Mouse (Mus musculus) limb, embryonic 11.5 days (tissue): ENCODE measurements around the gene Gpc3. TPM values are rescaled to one million over a fixed set of nuclear protein-coding genes. Genes with fewer than 3 reads are reported as not detected.

Experiments
- ATAC-seq: fragments of 200-750 bp; cut with Nextera tagmentation; 2 replicates; pipeline ENCODE4 v1.8.0; 2017; ENCODE audit warnings: low read depth; ENCODE audit not compliant: insufficient number of reproducible peaks, low FRiP score, low TSS enrichment
- DNase-seq: peaks from one replicate; pipeline ENCODE4 v3.0.0-alpha.2; 2015; ENCODE audit warnings: low spot score
- H3K27ac ChIP-seq: fragments of 300-500 bp; sonication (generic); replicated peaks from 2 replicates; pipeline ENCODE4 v1.5.1; 2014; ENCODE audit warnings: low read depth, mild to moderate bottlenecking, low read length
- H3K27me3 ChIP-seq: fragments of 300-500 bp; sonication (generic); 2 replicates; pipeline ENCODE4 v1.6.1; 2014; ENCODE audit warnings: mild to moderate bottlenecking, low read length, mixed read lengths; ENCODE audit not compliant: control insufficient read depth, insufficient read depth
- H3K36me3 ChIP-seq: fragments of 300-500 bp; sonication (generic); 2 replicates; pipeline ENCODE4 v1.6.1; 2014; ENCODE audit warnings: mild to moderate bottlenecking, low read length, moderate library complexity, mixed read lengths; ENCODE audit not compliant: control insufficient read depth, insufficient read depth
- H3K4me1 ChIP-seq: fragments of 300-500 bp; sonication (generic); 2 replicates; pipeline ENCODE4 v1.6.1; 2014; ENCODE audit warnings: low read length, mixed read lengths; ENCODE audit not compliant: control insufficient read depth, insufficient read depth
- H3K4me2 ChIP-seq: fragments of 300-500 bp; sonication (generic); 2 replicates; pipeline ENCODE4 v1.6.1; 2014; ENCODE audit warnings: low read depth, mild to moderate bottlenecking, moderate library complexity; ENCODE audit not compliant: severe bottlenecking
- H3K4me3 ChIP-seq: fragments of 300-500 bp; sonication (generic); 2 replicates; pipeline ENCODE4 v1.5.1; 2014; ENCODE audit warnings: low read depth, low read length
- H3K9ac ChIP-seq: fragments of 300-500 bp; sonication (generic); 2 replicates; pipeline ENCODE4 v1.6.1; 2014; ENCODE audit warnings: mild to moderate bottlenecking, low read length
- H3K9me3 ChIP-seq: fragments of 300-500 bp; sonication (generic); 2 replicates; pipeline ENCODE4 v1.6.1; 2016; ENCODE audit warnings: low read length; ENCODE audit not compliant: control insufficient read depth
- WGBS: fragments of 180-500 bp; shearing (Covaris S2); extraction: QIAGEN DNeasy Blood & Tissue Kit; methylation state at CpG from one replicate; pipeline ENCODE4 v1.1.7; 2014; 5-methylcytosine and 5-hydroxymethylcytosine counted together
- polyA plus RNA-seq: library from polyadenylated mRNA; unstranded; fragments of >200 nt; fragmentation: Nextera tagmentation; extraction: Ambion mirVana; gene quantifications from 2 replicates; pipeline ENCODE4 v1.2.1, GENCODE M21; 2014

Gpc3 gene
- polyA plus RNA-seq = 1,356 and 1,394 TPM in 2 replicates

GRCm38 (mm10) chrX:52613328-52614030, at the start of gene Gpc3:
Gpc3 (minus strand) TSS chrX:52613950.
- DNase-seq (no peak), ATAC-seq (no peak; the same call in 1 of the 2 replicates)
- Histone ChIP-seq H3K4me2 (peak within 1 kb of the TSS; percentile 54), H3K27me3 (no peaks in the 10 kb centered on the region), H3K4me1 (peaks cover 11% of the 10 kb centered on the region; the same call in 1 of the 2 replicates), H3K27ac (peak within 1 kb of the TSS; percentile 89), H3K9ac (peak within 1 kb of the TSS; percentile 93), H3K9me3 (no peaks in the 10 kb centered on the region), H3K36me3 (no peaks in the 10 kb centered on the region), H3K4me3 (peak within 1 kb of the TSS; percentile 71)
- WGBS = 22% methylated on average over 45 of the region's 48 CpGs

- Histone ChIP-seq H3K36me3 (no peaks in the 10 kb centered on the region), H3K9ac (peak overlapping the region; percentile 17; the same call in 1 of the 2 replicates), H3K9me3 (no peaks in the 10 kb centered on the region), H3K4me3 (no peak overlapping the region), H3K27ac (peak overlapping the region; percentile 83), H3K4me2 (peak overlapping the region; percentile 19; the same call in 1 of the 2 replicates), H3K27me3 (no peaks in the 10 kb centered on the region), H3K4me1 (no peaks in the 10 kb centered on the region)
- ATAC-seq (no peak), DNase-seq (peak; percentile 67)
- WGBS = 23% methylated on average over 10 of the region's 10 CpGs
Measured at GRCm38 (mm10) chrX:52651975-52652374, 38.2 kb upstream of the Gpc3 start.

- DNase-seq (peak; percentile 62), ATAC-seq (peak; percentile 73; the same call in 1 of the 2 replicates)
- Histone ChIP-seq H3K4me2 (peak overlapping the region; percentile 19), H3K4me3 (no peak overlapping the region), H3K9me3 (no peaks in the 10 kb centered on the region), H3K27me3 (no peaks in the 10 kb centered on the region), H3K9ac (peak overlapping the region; percentile 17; the same call in 1 of the 2 replicates), H3K4me1 (no peaks in the 10 kb centered on the region), H3K36me3 (no peaks in the 10 kb centered on the region), H3K27ac (peak overlapping the region; percentile 83)
- 17% methylated on average over 9 of the region's 9 CpGs for WGBS
Measured at GRCm38 (mm10) chrX:52651472-52651948, 37.8 kb upstream of the Gpc3 start.

DNA sequence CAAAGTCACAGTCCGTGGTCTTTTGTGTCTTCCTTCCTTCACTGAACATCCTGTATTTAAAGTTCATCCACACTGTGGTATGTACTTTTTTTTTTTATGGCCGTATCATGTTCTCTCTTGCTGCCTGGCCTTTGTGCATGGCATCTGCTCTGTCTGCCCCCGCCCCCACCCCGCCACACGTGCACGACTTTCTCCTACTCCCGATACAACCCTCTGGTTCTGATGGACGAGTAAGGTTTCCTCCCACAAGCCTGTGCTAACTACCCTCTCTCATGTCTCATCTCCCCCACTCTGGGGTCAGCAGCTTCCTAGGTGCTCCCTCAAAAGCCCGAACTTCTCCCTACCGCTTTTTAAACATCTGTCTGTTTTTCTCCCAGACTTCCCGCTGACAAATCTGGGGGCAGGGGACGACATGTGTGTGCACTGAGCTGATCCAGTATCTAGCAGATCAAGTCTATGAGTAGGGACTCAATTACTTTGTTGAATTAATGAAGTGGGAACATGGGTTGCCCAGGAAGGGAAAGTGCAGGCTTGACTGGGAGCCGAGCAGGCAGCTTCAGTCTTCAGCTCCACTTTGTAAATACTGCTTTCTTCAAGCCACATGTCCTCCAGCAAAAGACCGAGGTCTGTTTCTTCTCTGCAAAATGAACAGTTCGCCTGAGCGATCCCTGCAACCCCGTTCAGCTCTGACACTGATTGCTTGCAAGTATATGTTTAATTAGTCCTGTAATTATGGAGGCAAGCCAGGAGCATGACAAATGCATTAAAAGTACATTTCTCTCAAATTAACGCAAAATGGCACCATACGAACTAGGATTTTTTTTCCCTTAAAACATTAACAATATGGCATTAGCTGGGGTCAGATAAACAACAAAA, 35.4 kb upstream of the Gpc3 start:
- DNase-seq = peak; percentile 40
- ATAC-seq = peak; percentile 13; the same call in 1 of the 2 replicates
- Histone ChIP-seq H3K9ac (0 out of 2 replicates have a peak overlapping the region, but pooled peaks have one; percentile 13), H3K9me3 (no peaks in the 10 kb centered on the region), H3K27ac (peak overlapping the region; percentile 72; the same call in 1 of the 2 replicates), H3K27me3 (no peaks in the 10 kb centered on the region), H3K4me1 (peaks cover 4% of the 10 kb centered on the region; the same call in 1 of the 2 replicates), H3K4me3 (no peak overlapping the region), H3K4me2 (peak overlapping the region; percentile 28; the same call in 1 of the 2 replicates), H3K36me3 (no peaks in the 10 kb centered on the region)
- 23% methylated on average over 19 of the region's 19 CpGs for WGBS

GRCm38 (mm10) chrX:52644393-52644792, 30.6 kb upstream of the Gpc3 start:
- ATAC-seq (no peak), DNase-seq (no peak)
- no peak overlapping the region for H3K4me2 ChIP-seq
- H3K27ac ChIP-seq = no peak overlapping the region
- H3K36me3 ChIP-seq = no peaks in the 10 kb centered on the region
- no peak overlapping the region for H3K4me3 ChIP-seq
- peaks cover 4% of the 10 kb centered on the region; the same call in 1 of the 2 replicates for H3K4me1 ChIP-seq
- WGBS = 52% methylated on average over 7 of the region's 7 CpGs
- no peaks in the 10 kb centered on the region for H3K27me3 ChIP-seq
- no peak overlapping the region for H3K9ac ChIP-seq
- H3K9me3 ChIP-seq = no peaks in the 10 kb centered on the region

DNA sequence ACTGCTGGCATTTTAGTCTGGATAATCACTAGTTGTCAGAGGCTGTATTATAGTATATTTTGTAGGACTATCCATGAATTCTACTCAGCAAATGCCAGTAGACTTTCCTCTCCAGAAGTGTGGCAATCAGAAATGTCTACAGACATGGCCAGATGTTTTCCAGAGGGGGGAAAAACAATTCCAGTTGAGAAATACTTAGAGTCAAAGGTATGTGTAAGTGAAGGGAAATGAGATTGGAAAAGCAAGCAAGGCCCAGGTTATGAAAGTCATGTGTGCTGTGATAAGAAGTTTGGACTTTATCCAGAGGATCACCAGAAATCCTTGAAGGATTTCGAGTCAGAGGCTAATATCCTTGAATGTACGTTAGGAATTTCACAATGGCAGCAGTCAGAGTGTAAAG, 29.6 kb upstream of the Gpc3 start:
- H3K9ac ChIP-seq = no peak overlapping the region
- peaks cover 4% of the 10 kb centered on the region; the same call in 1 of the 2 replicates for H3K4me1 ChIP-seq
- ATAC-seq (no peak), DNase-seq (no peak)
- WGBS = 50% methylated on average over 2 of the region's 2 CpGs
- H3K4me3 ChIP-seq = no peak overlapping the region
- no peaks in the 10 kb centered on the region for H3K36me3 ChIP-seq
- no peaks in the 10 kb centered on the region for H3K27me3 ChIP-seq
- H3K9me3 ChIP-seq = no peaks in the 10 kb centered on the region
- H3K4me2 ChIP-seq = no peak overlapping the region
- 0 out of 2 replicates have a peak overlapping the region, but pooled peaks have one; percentile 12 for H3K27ac ChIP-seq

DNA sequence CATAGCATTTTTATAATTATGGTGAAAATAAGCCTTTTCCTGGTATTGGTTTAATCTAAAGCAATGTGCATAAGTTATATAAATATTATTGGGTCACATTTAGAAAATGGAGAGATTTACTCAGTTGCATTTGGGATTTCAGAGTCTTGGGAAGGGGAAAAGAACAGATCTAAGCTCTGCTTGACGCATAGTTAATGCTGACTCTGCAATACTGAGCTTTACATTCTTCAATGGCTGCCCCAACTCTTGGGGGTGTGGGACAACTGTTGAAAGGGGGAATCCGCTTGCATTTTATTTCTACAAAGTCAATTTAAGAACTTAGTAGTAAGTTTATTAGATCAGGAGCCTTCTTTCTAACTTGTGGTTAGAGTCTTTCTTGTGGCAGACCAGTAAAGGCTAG, 28.4 kb upstream of the Gpc3 start:
- Histone ChIP-seq H3K27ac (no peak overlapping the region), H3K36me3 (no peaks in the 10 kb centered on the region), H3K4me2 (no peak overlapping the region), H3K9me3 (no peaks in the 10 kb centered on the region), H3K4me3 (no peak overlapping the region), H3K4me1 (peaks cover 6% of the 10 kb centered on the region), H3K27me3 (no peaks in the 10 kb centered on the region), H3K9ac (no peak overlapping the region)
- no peak for ATAC-seq
- no peak for DNase-seq
- 84% methylated on average over 2 of the region's 2 CpGs for WGBS

DNA sequence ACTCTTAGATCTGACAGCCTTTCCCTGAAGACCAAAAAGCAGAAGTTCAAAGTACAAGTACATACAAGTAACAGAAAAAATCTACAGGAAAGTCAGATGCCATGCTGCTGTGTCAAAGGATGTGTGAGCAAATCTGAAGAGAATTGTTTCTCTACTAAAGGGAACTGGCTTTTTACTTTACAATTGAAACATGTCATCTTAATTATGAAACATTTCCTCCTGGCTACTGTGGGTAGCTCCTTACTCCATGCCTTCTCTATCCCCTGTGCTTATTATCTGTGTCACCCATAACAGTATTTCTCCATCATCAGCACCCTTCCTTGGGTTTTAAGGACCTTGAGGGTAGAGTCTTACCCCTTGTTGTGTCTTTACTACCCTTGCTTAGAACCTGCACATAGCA, 23.7 kb upstream of the Gpc3 start:
- Histone ChIP-seq H3K27me3 (no peaks in the 10 kb centered on the region), H3K4me3 (no peak overlapping the region), H3K27ac (no peak overlapping the region), H3K9me3 (no peaks in the 10 kb centered on the region), H3K36me3 (no peaks in the 10 kb centered on the region), H3K4me1 (peaks cover 2% of the 10 kb centered on the region; the same call in 1 of the 2 replicates), H3K9ac (no peak overlapping the region), H3K4me2 (no peak overlapping the region)
- no peak for DNase-seq
- ATAC-seq = no peak
